Mouse (Mus musculus) heart, adult 9 months (tissue): ENCODE measurements around the gene Eps15.
A peak's percentile ranks its signal among the peaks of the same experiment; 100 is the strongest.

ENCODE experiments used
- DNase-seq, 2 experiments: peaks; one replicate each; pipeline ENCODE4 v3.0.0; 2022; ENCODE audit warnings: low spot score in 2 of 2

Eps15 gene

DNA sequence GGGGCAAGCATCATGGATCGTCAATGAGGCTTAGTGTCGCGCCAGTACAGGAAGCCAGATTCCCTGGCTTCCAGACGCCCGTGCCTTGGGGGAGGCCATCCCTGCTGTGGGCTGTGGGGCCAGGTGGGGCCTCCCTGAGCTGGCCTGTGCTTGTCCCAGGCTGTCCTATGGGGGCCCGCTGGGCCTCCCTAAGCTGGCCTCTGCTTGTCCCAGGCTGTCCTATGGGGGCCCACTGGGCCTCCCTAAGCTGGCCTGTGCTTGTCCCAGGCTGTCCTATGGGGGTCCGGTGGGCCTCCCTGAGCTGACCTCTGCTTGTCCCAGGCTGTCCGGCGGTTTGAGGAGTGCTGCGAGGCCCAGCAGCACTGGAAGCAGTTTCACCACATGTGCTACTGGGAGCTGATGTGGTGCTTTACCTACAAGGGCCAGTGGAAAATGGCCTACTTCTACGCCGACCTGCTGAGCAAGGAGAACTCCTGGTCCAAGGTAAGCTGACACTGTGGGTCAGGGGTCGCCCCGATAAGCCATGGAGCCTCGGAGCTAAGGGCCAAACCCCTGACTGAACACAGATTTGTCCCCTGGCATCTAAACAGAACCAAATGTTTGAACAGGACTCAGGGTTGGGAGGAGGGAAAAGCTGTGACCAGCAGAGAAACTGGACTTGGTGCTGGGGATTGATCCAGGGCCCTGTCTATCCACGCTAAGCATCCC is 152.8 kb downstream of the Eps15 start:
- no peak for DNase-seq

DNA sequence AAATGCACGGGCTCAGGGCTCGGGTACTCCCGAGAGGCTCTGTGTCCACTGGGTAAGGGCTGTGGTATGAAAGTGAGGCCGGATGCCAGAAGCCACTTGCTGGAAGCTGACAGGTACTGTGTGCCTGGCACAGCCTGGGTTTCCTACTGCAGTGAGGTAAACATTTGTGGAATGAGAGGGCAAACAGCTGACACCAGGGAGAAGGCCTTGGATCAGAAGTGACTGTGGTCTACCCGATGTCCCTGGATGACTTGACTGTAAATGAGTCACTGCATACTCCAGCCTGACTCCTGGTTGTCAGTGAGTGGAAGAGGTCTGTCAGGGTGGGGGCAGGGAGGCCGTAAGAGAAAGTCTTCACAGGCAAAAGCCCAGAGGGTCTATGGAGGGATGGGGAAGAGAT is 153.6 kb downstream of the Eps15 start:
- peak; percentile 64 to 70 for DNase-seq

DNA sequence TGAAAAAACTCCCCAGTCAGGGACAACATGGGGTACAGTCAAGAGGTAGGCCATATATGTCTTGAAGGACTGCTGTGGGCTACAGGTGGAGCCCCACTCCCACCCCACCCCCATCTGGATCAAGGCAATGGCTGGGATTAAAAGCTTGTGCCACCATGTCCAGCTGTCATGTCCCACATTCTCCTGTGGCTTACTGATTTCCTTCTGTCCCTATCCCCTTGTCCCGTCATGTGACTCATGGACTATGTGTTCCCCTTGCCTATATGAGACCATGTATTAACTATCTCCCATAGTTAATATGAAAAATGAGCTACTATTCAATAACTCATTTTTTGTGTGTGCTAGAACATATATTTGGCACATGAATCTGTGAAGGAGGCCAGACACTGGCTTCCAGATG is 154.2 kb downstream of the Eps15 start:
- no peak for DNase-seq
